Mouse (Mus musculus): ENCODE measurements around the gene Atp10b. TPM values are rescaled to one million over a fixed set of nuclear protein-coding genes. Genes with fewer than 3 reads are reported as not detected.

Gene Atp10b
- polyA plus RNA-seq, 1 experiment = 0.31 TPM

- Histone ChIP-seq H3K36me3 (ENCODE audit: control insufficient read depth, insufficient read depth, low read length) (no peaks in the 10 kb centered on the region), H3K27ac (ENCODE audit: control insufficient read depth, insufficient read depth, low read length) (no peak overlapping the region), H3K4me3 (ENCODE audit: control insufficient read depth, insufficient read depth, low read length) (no peak overlapping the region), H3K4me1 (replicated peaks; ENCODE audit: control insufficient read depth, insufficient read depth, low read length) (no peaks in the 10 kb centered on the region), H3K27me3 (ENCODE audit: control insufficient read depth, insufficient read depth, low read length) (no peaks in the 10 kb centered on the region)
- TF ChIP-seq POLR2A (IDR thresholded peaks at IDR 0.05; ENCODE audit: control insufficient read depth, extremely low read depth, insufficient read depth, low read length, poor library complexity) (no peak), CTCF (IDR thresholded peaks at IDR 0.05; ENCODE audit: borderline replicate concordance, control insufficient read depth, extremely low read depth, insufficient read depth, low read length, poor library complexity) (no peak)
- no peak for DNase-seq
Measured at GRCm38 (mm10) chr11:43273896-43274295, 124.2 kb downstream of the Atp10b start.

DNA sequence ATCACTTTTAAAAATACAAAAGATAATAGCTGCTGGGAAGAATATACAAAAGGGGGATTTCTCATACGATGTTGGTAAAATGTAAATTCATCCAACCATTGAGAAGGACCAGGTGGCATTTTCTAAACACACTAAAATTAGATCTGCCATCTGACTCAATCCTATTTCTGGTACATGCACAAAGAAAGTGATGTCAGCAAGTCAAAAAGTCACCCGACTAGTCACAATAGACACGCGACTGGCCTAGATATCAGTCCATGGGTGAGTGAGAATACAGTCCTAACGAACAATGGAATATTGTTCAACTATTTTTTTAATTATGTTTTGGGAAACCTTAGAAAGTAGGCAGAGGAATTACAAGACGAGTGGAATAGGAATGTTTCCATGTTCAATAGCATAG lies 147.9 kb downstream of the Atp10b start:
- DNase-seq = no peak
- H3K27ac ChIP-seq (ENCODE audit: control insufficient read depth, insufficient read depth, low read length) = no peak overlapping the region
- no peaks in the 10 kb centered on the region for H3K4me1 ChIP-seq (replicated peaks; ENCODE audit: control insufficient read depth, insufficient read depth, low read length)
- no peaks in the 10 kb centered on the region for H3K27me3 ChIP-seq (ENCODE audit: control insufficient read depth, insufficient read depth, low read length)
- WGBS = 90% methylated on average over 6 of the region's 6 CpGs
- TF ChIP-seq POLR2A (IDR thresholded peaks at IDR 0.05; ENCODE audit: control insufficient read depth, extremely low read depth, insufficient read depth, low read length, poor library complexity) = no peak
- no peak for TF ChIP-seq CTCF (IDR thresholded peaks at IDR 0.05; ENCODE audit: borderline replicate concordance, control insufficient read depth, extremely low read depth, insufficient read depth, low read length, poor library complexity)
- H3K4me3 ChIP-seq (ENCODE audit: control insufficient read depth, insufficient read depth, low read length) = no peak overlapping the region
- no peaks in the 10 kb centered on the region for H3K36me3 ChIP-seq (ENCODE audit: control insufficient read depth, insufficient read depth, low read length)

- Histone ChIP-seq H3K4me1 (replicated peaks; ENCODE audit: control insufficient read depth, insufficient read depth, low read length) (no peaks in the 10 kb centered on the region), H3K4me3 (ENCODE audit: control insufficient read depth, insufficient read depth, low read length) (no peak overlapping the region), H3K27me3 (ENCODE audit: control insufficient read depth, insufficient read depth, low read length) (no peaks in the 10 kb centered on the region), H3K36me3 (ENCODE audit: control insufficient read depth, insufficient read depth, low read length) (no peaks in the 10 kb centered on the region), H3K27ac (ENCODE audit: control insufficient read depth, insufficient read depth, low read length) (no peak overlapping the region)
- no peak for TF ChIP-seq POLR2A (IDR thresholded peaks at IDR 0.05; ENCODE audit: control insufficient read depth, extremely low read depth, insufficient read depth, low read length, poor library complexity)
- TF ChIP-seq CTCF (IDR thresholded peaks at IDR 0.05; ENCODE audit: borderline replicate concordance, control insufficient read depth, extremely low read depth, insufficient read depth, low read length, poor library complexity) = no peak
- no peak for DNase-seq
- 70% methylated on average over 1 of the region's 1 CpGs for WGBS
Measured at GRCm38 (mm10) chr11:43311000-43311399, 161.3 kb downstream of the Atp10b start.

Other genes with a start within 250 kb of the Atp10b start
- gene Gm9972, start 114.1 kb upstream of the Atp10b start, polyA plus RNA-seq (2012; rRNA removed) = not detected in 2 replicates

All from thymus, adult 2 months (tissue).